Mouse (Mus musculus) myocyte (in vitro differentiated cells): ENCODE measurements around the gene Gm48551. TPM values are rescaled to one million over a fixed set of nuclear protein-coding genes. Genes with fewer than 3 reads are reported as not detected.
A peak's percentile ranks its signal among the peaks of the same experiment; 100 is the strongest.

Experiments used
- H3K27me3 ChIP-seq: one replicate; pipeline ENCODE4 v1.6.1; 2011; ENCODE audit not compliant: control insufficient read depth, insufficient read depth, insufficient read length
- H3K36me3 ChIP-seq: one replicate; pipeline ENCODE4 v1.6.1; 2011; ENCODE audit not compliant: control insufficient read depth, insufficient read depth
- H3K4me2 ChIP-seq: one replicate; pipeline ENCODE4 v1.6.1; 2011; ENCODE audit warnings: low read depth, control low read depth
- H3K4me3 ChIP-seq: one replicate; pipeline ENCODE4 v1.5.1; 2011; ENCODE audit warnings: mild to moderate bottlenecking, control low read depth, moderate library complexity
- H3K79me2 ChIP-seq: one replicate; pipeline ENCODE4 v1.6.1; 2011; ENCODE audit not compliant: control insufficient read depth, insufficient read depth
- H3ac ChIP-seq: one replicate; pipeline ENCODE4 v1.6.1; 2011; ENCODE audit not compliant: control insufficient read depth, insufficient read length
- CEBPB ChIP-seq: IDR thresholded peaks from 2 replicates; pipeline ENCODE4 v1.6.1; 2011; ENCODE audit warnings: mild to moderate bottlenecking, moderate library complexity; ENCODE audit not compliant: poor library complexity, insufficient read depth, severe bottlenecking
- E2F4 ChIP-seq: IDR thresholded peaks from one replicate; pipeline ENCODE4 v1.6.1; 2011; ENCODE audit warnings: mild to moderate bottlenecking, control low read depth, moderate library complexity; ENCODE audit not compliant: insufficient read depth
- MAX ChIP-seq: IDR thresholded peaks from one replicate; pipeline ENCODE4 v1.6.1; 2011; ENCODE audit warnings: low read depth, mild to moderate bottlenecking, control low read depth
- MYOD1 ChIP-seq, 3 experiments: IDR thresholded peaks; one replicate each; pipeline ENCODE4 v1.6.1; 2011; ENCODE audit warnings: control low read depth in 2 of 3, low read depth in 2 of 3, mild to moderate bottlenecking in 2 of 3, moderate library complexity in 1 of 3; ENCODE audit not compliant: insufficient read length in 2 of 3, control insufficient read depth in 1 of 3
- MYOG ChIP-seq, 3 experiments: IDR thresholded peaks; one replicate each; pipeline ENCODE4 v1.6.1; 2011; ENCODE audit warnings: control low read depth in 2 of 3, low read depth in 2 of 3, mild to moderate bottlenecking in 2 of 3; ENCODE audit not compliant: insufficient read length in 2 of 3, control insufficient read depth in 1 of 3, insufficient read depth in 1 of 3
- POLR2A ChIP-seq: IDR thresholded peaks from one replicate; pipeline ENCODE4 v1.6.1; 2011; ENCODE audit warnings: low read depth, mild to moderate bottlenecking, control low read depth, moderate library complexity; ENCODE audit not compliant: insufficient read length
- POLR2AphosphoS2 ChIP-seq: IDR thresholded peaks from one replicate; pipeline ENCODE4 v1.6.1; 2011; ENCODE audit warnings: low read depth, control low read depth; ENCODE audit not compliant: insufficient read length
- REST ChIP-seq: IDR thresholded peaks from one replicate; pipeline ENCODE4 v1.6.1; 2011; ENCODE audit warnings: mild to moderate bottlenecking, control low read depth, moderate library complexity; ENCODE audit not compliant: insufficient read depth, insufficient read length
- TCF12 ChIP-seq: IDR thresholded peaks from one replicate; pipeline ENCODE4 v1.6.1; 2011; ENCODE audit warnings: mild to moderate bottlenecking, control low read depth; ENCODE audit not compliant: poor library complexity, insufficient read depth, severe bottlenecking
- TCF3 ChIP-seq: IDR thresholded peaks from one replicate; pipeline ENCODE4 v1.6.1; 2011; ENCODE audit warnings: low read depth, control low read depth; ENCODE audit not compliant: insufficient read length
- USF1 ChIP-seq: IDR thresholded peaks from one replicate; pipeline ENCODE4 v1.6.1; 2011; ENCODE audit warnings: low read depth, mild to moderate bottlenecking, control low read depth, moderate library complexity
- polyA plus RNA-seq: library from polyadenylated mRNA; unstranded; fragments of >200 nt; fragmentation: generic; extraction: Trizol; gene quantifications from one replicate; pipeline ENCODE4 v1.2.1, GENCODE M21; 2012; ENCODE audit warnings: missing spikeins

Gm48551 gene
- polyA plus RNA-seq, 1 experiment, result 1.7 TPM

DNA sequence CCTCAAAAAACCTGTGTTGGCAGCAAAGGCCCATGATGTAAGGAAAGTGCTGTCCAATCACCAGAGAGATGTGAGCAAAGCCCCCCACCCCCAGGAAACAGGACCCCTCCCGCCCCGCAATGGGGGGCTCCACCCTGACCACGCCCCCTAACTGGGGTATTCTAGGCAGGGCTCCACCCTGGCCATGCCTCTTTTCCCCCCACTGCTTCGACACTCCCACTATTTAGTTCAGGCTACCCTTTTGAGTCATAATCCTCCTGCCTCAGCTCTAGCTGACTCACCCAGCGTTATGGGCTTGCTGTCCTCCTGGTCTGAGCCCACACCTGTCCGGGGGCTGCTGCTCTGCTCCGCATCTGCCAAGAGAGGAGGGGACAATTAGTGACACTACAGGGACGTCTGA is 25.1 kb downstream of the Gm48551 start:
- H3K36me3 ChIP-seq, result peaks cover 19% of the 10 kb centered on the region
- TF ChIP-seq TCF12 (no peak), MYOG (IDR thresholded peaks at IDR 0.05; ENCODE audit: control insufficient read depth in 1 of 3, insufficient read depth in 1 of 3, insufficient read length in 2 of 3, low read depth in 2 of 3) (peak in 1 of 3 experiments; percentile 47), MYOD1 (IDR thresholded peaks at IDR 0.05; ENCODE audit: control insufficient read depth in 1 of 3, insufficient read length in 2 of 3, low read depth in 2 of 3) (peak in 1 of 3 experiments; percentile 76)
- peaks cover 28% of the 10 kb centered on the region for H3K79me2 ChIP-seq
- peak overlapping the region; percentile 5 for H3K4me3 ChIP-seq
- H3ac ChIP-seq, result no peak overlapping the region
- peak overlapping the region; percentile 76 for H3K4me2 ChIP-seq
- no peaks in the 10 kb centered on the region for H3K27me3 ChIP-seq

DNA sequence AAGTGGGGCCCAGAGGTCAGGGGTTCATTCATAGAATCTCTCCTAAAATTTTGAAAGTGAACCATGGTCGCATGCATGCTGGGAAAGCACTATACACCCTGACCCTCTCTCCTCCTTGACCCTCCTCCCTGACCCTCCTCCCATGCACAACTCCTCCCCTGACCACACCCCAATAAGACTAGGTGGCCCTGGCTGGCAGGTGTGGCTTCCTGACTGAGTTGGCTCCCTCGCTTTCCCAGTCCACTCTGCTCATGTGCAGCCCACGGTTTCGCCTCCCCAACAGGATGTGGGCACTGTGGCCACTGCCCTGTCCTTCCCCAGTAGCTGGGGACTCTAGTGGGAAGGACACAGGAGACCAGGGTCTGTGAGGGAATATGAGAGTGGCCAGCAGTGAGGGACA is 26.1 kb downstream of the Gm48551 start:
- H3K36me3 ChIP-seq, result peaks cover 12% of the 10 kb centered on the region
- H3K79me2 ChIP-seq, result peaks cover 38% of the 10 kb centered on the region
- no peaks in the 10 kb centered on the region for H3K27me3 ChIP-seq
- TF ChIP-seq TCF3, result no peak
- TF ChIP-seq MYOD1 (IDR thresholded peaks at IDR 0.05; ENCODE audit: control insufficient read depth in 1 of 3, insufficient read length in 2 of 3, low read depth in 2 of 3), result peak in 1 of 3 experiments; percentile 9
- peak overlapping the region; percentile 5 for H3K4me3 ChIP-seq
- peak overlapping the region; percentile 76 for H3K4me2 ChIP-seq
- H3ac ChIP-seq, result no peak overlapping the region

DNA sequence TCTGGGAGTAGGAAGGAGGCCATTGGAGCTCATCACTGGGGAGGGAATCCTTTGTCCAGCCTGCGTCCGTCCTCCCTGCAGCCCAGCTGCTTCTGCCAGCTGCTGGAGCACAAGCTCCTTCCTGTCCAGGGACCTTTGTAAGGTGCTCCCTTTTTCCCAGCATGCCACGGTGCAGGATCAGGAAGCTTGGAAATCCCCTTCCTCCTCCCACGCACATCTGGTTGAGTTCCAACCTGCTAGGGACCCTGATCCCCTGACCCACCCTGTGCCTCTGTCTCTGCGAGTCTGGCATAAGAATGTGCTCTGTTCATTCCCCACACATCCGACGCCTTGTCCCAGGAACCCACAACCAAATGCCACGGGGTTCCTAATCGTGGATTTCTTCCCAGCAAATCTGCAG is 26.7 kb downstream of the Gm48551 start:
- Histone ChIP-seq H3K4me2 (peak overlapping the region; percentile 76), H3ac (no peak overlapping the region), H3K27me3 (no peaks in the 10 kb centered on the region), H3K36me3 (peaks cover 6% of the 10 kb centered on the region), H3K4me3 (no peak overlapping the region), H3K79me2 (peaks cover 44% of the 10 kb centered on the region)
- TF ChIP-seq POLR2AphosphoS2 (no peak), MYOD1 (IDR thresholded peaks at IDR 0.05; ENCODE audit: control insufficient read depth in 1 of 3, insufficient read length in 2 of 3, low read depth in 2 of 3) (peak in 1 of 3 experiments; percentile 48), TCF12 (no peak)

DNA sequence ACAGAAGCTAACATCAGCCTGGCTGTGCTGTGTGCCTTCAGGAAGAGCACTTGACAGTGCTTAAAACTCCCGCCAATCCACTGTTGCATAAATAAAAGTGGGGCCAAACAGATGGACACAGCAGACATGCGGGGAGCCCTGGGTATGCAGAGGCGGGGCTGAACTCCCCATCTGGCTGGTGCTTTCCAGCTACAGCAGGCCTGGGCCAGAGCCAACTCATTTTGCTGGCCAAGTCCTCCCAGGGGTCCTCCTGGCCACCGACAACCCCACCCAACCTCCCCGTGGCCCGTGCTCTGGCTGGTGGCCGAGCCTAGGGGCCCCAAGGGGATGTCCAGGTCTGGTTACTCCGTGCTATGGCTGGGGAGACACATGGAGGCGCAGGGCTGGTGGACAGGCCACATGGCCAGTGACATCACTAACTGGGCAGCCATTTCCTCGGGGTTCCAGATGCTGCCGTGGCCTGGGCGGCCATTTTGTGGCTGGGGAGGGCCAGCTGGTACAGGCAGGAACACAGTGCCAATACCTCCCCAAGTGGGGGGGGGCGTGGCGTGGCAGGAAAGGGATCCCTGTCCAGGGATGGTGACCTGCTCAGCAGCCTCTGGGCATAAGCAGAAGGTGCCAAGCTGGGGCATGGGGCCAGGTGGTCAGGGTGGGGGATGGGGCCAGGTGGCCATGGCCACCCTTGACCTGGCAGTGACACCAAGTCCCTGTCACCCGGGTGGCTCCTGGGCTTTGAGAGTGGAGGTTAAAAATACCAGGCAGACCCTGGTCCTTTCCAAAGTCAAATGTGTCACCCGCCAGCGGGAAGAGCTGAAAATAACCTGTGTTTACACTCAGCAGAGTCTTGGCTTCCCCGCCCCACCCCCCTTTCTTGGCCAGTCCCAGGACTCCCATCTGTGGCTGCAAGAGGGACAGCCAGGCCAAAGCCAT is 27.5 kb downstream of the Gm48551 start:
- TF ChIP-seq MYOD1 (IDR thresholded peaks at IDR 0.05; ENCODE audit: control insufficient read depth in 1 of 3, insufficient read length in 2 of 3, low read depth in 2 of 3), result peak in 1 of 3 experiments; percentile 1
- TF ChIP-seq POLR2A, result no peak
- peak in 2 of 3 experiments; percentile 2 to 57 for TF ChIP-seq MYOG (IDR thresholded peaks at IDR 0.05; ENCODE audit: control insufficient read depth in 1 of 3, insufficient read depth in 1 of 3, insufficient read length in 2 of 3, low read depth in 2 of 3)
- TF ChIP-seq E2F4, result peak; percentile 69
- no peak for TF ChIP-seq TCF12
- TF ChIP-seq REST, result no peak
- TF ChIP-seq USF1, result peak; percentile 69
- no peak for TF ChIP-seq MAX
- TF ChIP-seq CEBPB, result no peak
- no peak for TF ChIP-seq TCF3
- TF ChIP-seq POLR2AphosphoS2, result no peak
- Histone ChIP-seq H3K79me2 (peaks cover 47% of the 10 kb centered on the region), H3ac (no peak overlapping the region), H3K27me3 (no peaks in the 10 kb centered on the region), H3K4me3 (no peak overlapping the region), H3K4me2 (peak overlapping the region; percentile 76), H3K36me3 (no peaks in the 10 kb centered on the region)

DNA sequence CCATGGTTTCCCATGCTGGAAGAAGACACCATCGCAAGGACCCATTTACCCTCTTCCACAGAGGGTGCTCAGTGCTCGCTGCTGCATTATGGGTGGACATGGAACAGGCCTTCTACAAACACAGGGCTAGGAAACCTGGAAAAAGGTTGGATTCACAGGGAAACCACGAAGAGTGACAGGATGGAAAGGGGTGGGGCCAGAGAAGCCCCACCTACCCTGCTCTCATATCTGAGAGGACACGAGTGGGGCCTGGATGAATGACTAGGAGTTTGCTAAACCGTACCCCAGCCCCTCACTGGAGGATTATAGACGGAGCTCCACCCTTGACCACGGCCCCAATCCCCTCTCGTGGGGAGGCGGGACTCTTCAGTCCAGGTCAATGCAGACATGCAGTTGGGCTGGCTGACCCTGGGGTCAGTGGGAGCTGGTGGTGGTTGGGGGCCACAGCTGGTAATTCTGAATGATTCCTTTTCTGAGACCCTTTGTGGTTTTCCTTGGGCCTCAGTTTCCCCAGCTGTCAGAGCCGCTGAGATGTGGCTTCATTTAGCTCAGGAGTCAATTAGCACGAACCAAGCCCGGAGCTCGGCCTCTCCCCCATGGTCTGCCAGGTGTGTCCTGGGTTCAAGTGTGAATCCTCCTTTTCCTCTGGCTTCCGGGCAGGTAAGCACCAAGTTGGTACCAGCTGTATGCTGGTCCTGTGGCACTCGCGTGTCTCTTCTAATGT is 28.5 kb downstream of the Gm48551 start:
- Histone ChIP-seq H3K4me3 (no peak overlapping the region), H3K36me3 (peaks cover 2% of the 10 kb centered on the region), H3K27me3 (no peaks in the 10 kb centered on the region), H3K79me2 (peaks cover 47% of the 10 kb centered on the region), H3K4me2 (peak overlapping the region; percentile 76), H3ac (no peak overlapping the region)
- TF ChIP-seq MAX (no peak), REST (no peak), USF1 (no peak), TCF12 (no peak), MYOG (IDR thresholded peaks at IDR 0.05; ENCODE audit: control insufficient read depth in 1 of 3, insufficient read depth in 1 of 3, insufficient read length in 2 of 3, low read depth in 2 of 3) (no peak), E2F4 (no peak), TCF3 (no peak), POLR2A (no peak)
